Mouse (Mus musculus) macrophage (primary cell): ENCODE data around the gene Mthfd2. TPM values are rescaled to one million over a fixed set of nuclear protein-coding genes. Genes with fewer than 3 reads are reported as not detected.

Experiments used
- H3K27ac ChIP-seq: fragments of 350-480 bp; formaldehyde crosslinking; 2 replicates; pipeline ENCODE4 v1.9.0; 2021
- H3K36me3 ChIP-seq: fragments of 350-480 bp; formaldehyde crosslinking; 2 replicates; pipeline ENCODE4 v1.9.0; 2021; ENCODE audit errors: inconsistent target
- H3K4me3 ChIP-seq: fragments of 350-480 bp; formaldehyde crosslinking; 2 replicates; pipeline ENCODE4 v1.9.0; 2021; ENCODE audit errors: inconsistent target
- H3K79me2 ChIP-seq: fragments of 350-480 bp; formaldehyde crosslinking; 2 replicates; pipeline ENCODE4 v1.9.0; 2021; ENCODE audit errors: inconsistent target
- WGBS: methylation state at CpG from one replicate; pipeline ENCODE4 v1.1.7; 2026; ENCODE audit warnings: inconsistent platforms; ENCODE audit not compliant: missing documents; 5-methylcytosine and 5-hydroxymethylcytosine counted together
- polyA plus RNA-seq: library from polyadenylated mRNA; stranded (reverse); fragments of 250-400 nt; gene quantifications from 3 replicates; pipeline ENCODE4 v1.2.4, GENCODE M21; 2018; ENCODE audit warnings: inconsistent platforms

Gene Mthfd2
- polyA plus RNA-seq, 1 experiment from 2014 or later: 5.4 TPM

GRCm38 (mm10) chr6:83268144-83269010, 57.3 kb downstream of the Mthfd2 start:
- no peak overlapping the region for H3K27ac ChIP-seq
- H3K4me3 ChIP-seq: peak overlapping the region; percentile 26
- no peaks in the 10 kb centered on the region for H3K36me3 ChIP-seq
- 5% methylated on average over 28 of the region's 28 CpGs for WGBS
- H3K79me2 ChIP-seq: no peaks in the 10 kb centered on the region

- 60% methylated on average over 4 of the region's 4 CpGs for WGBS
- Histone ChIP-seq H3K4me3 (peak overlapping the region; percentile 26; the same call in 1 of the 2 replicates), H3K36me3 (no peaks in the 10 kb centered on the region), H3K79me2 (no peaks in the 10 kb centered on the region), H3K27ac (no peak overlapping the region)
Observed at GRCm38 (mm10) chr6:83267616-83268015, 58.1 kb downstream of the Mthfd2 start.

DNA sequence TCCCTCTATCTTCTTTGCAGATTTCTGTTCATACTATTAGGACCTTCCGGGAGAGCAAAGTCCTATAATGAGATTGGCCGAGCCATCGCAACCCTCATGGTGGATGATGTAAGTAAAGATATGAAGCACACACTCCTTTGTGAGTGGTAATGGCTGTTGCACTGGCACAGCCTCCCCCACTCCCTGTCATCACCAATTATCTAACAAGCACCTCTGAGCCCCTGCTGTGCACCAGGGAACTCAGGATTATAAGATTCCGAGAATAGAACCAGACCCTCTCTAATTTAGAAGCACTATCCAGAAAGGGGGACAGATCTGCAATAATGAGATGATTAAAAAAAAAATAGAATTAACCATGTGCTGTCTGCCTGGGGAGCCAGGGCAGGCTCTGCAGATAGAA, 60.1 kb downstream of the Mthfd2 start:
- no peaks in the 10 kb centered on the region for H3K79me2 ChIP-seq
- no peak overlapping the region for H3K27ac ChIP-seq
- H3K4me3 ChIP-seq: no peak overlapping the region
- no peaks in the 10 kb centered on the region for H3K36me3 ChIP-seq
- WGBS: 92% methylated on average over 4 of the region's 4 CpGs

- H3K4me3 ChIP-seq: no peak overlapping the region
- H3K27ac ChIP-seq: no peak overlapping the region
- no peaks in the 10 kb centered on the region for H3K36me3 ChIP-seq
Observed at GRCm38 (mm10) chr6:83265253-83265652, 60.5 kb downstream of the Mthfd2 start.

DNA sequence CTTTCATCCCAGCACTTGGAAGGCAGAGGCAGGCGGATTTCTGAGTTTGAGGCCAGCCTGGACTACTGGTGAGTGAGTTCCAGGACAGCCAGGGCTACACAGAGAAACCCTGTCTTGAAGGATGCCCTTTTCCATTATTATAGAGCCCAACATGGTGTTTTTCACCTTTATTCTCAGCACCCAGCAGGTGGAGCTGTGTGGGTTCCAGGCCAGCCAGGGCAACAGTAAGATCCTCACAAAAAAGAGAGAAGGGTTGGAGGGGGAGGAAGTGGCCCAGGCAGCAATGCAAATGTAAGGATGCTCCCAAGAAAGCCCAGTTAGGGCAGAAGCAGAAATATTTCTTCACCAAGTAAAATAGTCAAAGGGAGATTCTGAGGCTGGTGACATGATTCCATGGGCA, 61.2 kb downstream of the Mthfd2 start:
- H3K36me3 ChIP-seq: no peaks in the 10 kb centered on the region
- H3K4me3 ChIP-seq: no peak overlapping the region
- H3K27ac ChIP-seq: no peak overlapping the region
- 67% methylated on average over 1 of the region's 1 CpGs for WGBS
- H3K79me2 ChIP-seq: no peaks in the 10 kb centered on the region

More at GRCm38 (mm10) chr6:83265253-83265652, 60.5 kb downstream of the Mthfd2 start:
- no peaks in the 10 kb centered on the region for H3K79me2 ChIP-seq

Other genes with a start within 250 kb of the Mthfd2 start
- 9.8 to 13.6 TPM (median 11.0 TPM) in 3 replicates for gene Pcgf1, start 248.0 kb downstream of the Mthfd2 start, polyA plus RNA-seq
- 0.40 to 1.3 TPM (median 0.66 TPM) in 3 replicates for gene Lbx2, start 239.5 kb downstream of the Mthfd2 start, polyA plus RNA-seq
- gene Ccdc142, start 224.3 kb downstream of the Mthfd2 start, polyA plus RNA-seq: 0.99 to 3.0 TPM (median 1.5 TPM) in 3 replicates
- 1.6 to 3.7 TPM (median 2.8 TPM) in 3 replicates for gene Gm42688, start 224.3 kb downstream of the Mthfd2 start, polyA plus RNA-seq
- 18.3 to 47.9 TPM (median 27.0 TPM) in 3 replicates for gene Mrpl53, start 216.9 kb downstream of the Mthfd2 start, polyA plus RNA-seq
- gene Mogs, start 210.4 kb downstream of the Mthfd2 start, polyA plus RNA-seq: 8.4 to 31.8 TPM (median 16.2 TPM) in 3 replicates
- gene Wbp1, start 204.3 kb downstream of the Mthfd2 start, polyA plus RNA-seq: 13.1 to 20.6 TPM (median 14.1 TPM) in 3 replicates
- gene Ino80b, start 200.5 kb downstream of the Mthfd2 start, polyA plus RNA-seq: 16.6 to 24.5 TPM (median 22.9 TPM) in 3 replicates
- gene Rtkn, start 190.4 kb downstream of the Mthfd2 start, polyA plus RNA-seq: 1.3 to 2.1 TPM (median 1.4 TPM) in 3 replicates
- gene Wdr54, start 169.5 kb downstream of the Mthfd2 start, polyA plus RNA-seq: 0.30 to 1.1 TPM (median 0.42 TPM) in 3 replicates
- gene 1700003E16Rik, start 169.5 kb downstream of the Mthfd2 start, polyA plus RNA-seq: 0.19 TPM in 1 of 3 replicates, not detected in the others
- 61.5 to 68.3 TPM (median 66.2 TPM) in 3 replicates for gene Dctn1, start 160.0 kb downstream of the Mthfd2 start, polyA plus RNA-seq
- not detected in 3 replicates for gene Slc4a5, start 106.1 kb downstream of the Mthfd2 start, polyA plus RNA-seq
- 82.5 to 141 TPM (median 132 TPM) in 3 replicates for gene Mob1a, start 108 bp upstream of the Mthfd2 start, polyA plus RNA-seq
- gene Bola3, start 23.2 kb upstream of the Mthfd2 start, polyA plus RNA-seq: 21.1 to 56.8 TPM (median 50.5 TPM) in 3 replicates
- 13.9 to 21.1 TPM (median 19.1 TPM) in 3 replicates for gene Tet3, start 133.2 kb upstream of the Mthfd2 start, polyA plus RNA-seq
- gene Dguok, start 181.1 kb upstream of the Mthfd2 start, polyA plus RNA-seq: 30.7 to 54.0 TPM (median 30.9 TPM) in 3 replicates
- gene Actg2, start 210.4 kb upstream of the Mthfd2 start, polyA plus RNA-seq: 0.21 TPM in 1 of 3 replicates, not detected in the others
- gene Stambp, start 246.8 kb upstream of the Mthfd2 start, polyA plus RNA-seq: 22.5 to 49.4 TPM (median 24.4 TPM) in 3 replicates